Mouse (Mus musculus) layer of hippocampus, adult 9-11 months (tissue): ENCODE results near the gene Cacna1a.

Source experiments
- DNase-seq: peaks from one replicate; pipeline ENCODE4 v3.0.0; 2022

Gene Cacna1a

GRCm38 (mm10) chr8:84388275-84388674, at the start of gene Cacna1a:
Cacna1a (plus strand) TSS chr8:84388440.
- no peak for DNase-seq

- no peak for DNase-seq
These were observed 49.7 kb upstream of the Cacna1a start for GRCm38 (mm10) chr8:84338493-84338892.

GRCm38 (mm10) chr8:84339320-84339719, 48.9 kb upstream of the Cacna1a start:
- DNase-seq: no peak

- no peak for DNase-seq
These were observed 48.4 kb upstream of the Cacna1a start for GRCm38 (mm10) chr8:84339867-84340266.

GRCm38 (mm10) chr8:84340671-84341070, 47.6 kb upstream of the Cacna1a start:
- DNase-seq: no peak

GRCm38 (mm10) chr8:84345493-84345892, 42.7 kb upstream of the Cacna1a start:
- no peak for DNase-seq

- no peak for DNase-seq
These were observed 41.8 kb upstream of the Cacna1a start for GRCm38 (mm10) chr8:84346421-84346820.

- no peak for DNase-seq
These were observed 38.7 kb upstream of the Cacna1a start for GRCm38 (mm10) chr8:84349526-84349925.

- DNase-seq: no peak
These were observed 37.3 kb upstream of the Cacna1a start for GRCm38 (mm10) chr8:84350960-84351359.

- no peak for DNase-seq
These were observed 31.8 kb upstream of the Cacna1a start for GRCm38 (mm10) chr8:84356482-84356881.

- peak; percentile 55 for DNase-seq
These were observed 30.4 kb upstream of the Cacna1a start for GRCm38 (mm10) chr8:84357631-84358371.

GRCm38 (mm10) chr8:84363428-84364134, 24.7 kb upstream of the Cacna1a start:
- peak; percentile 52 for DNase-seq

GRCm38 (mm10) chr8:84365197-84365596, 23.0 kb upstream of the Cacna1a start:
- DNase-seq: no peak

GRCm38 (mm10) chr8:84370972-84371371, 17.3 kb upstream of the Cacna1a start:
- DNase-seq: no peak

GRCm38 (mm10) chr8:84375038-84375437, 13.2 kb upstream of the Cacna1a start:
- no peak for DNase-seq

- no peak for DNase-seq
These were observed 12.4 kb upstream of the Cacna1a start for GRCm38 (mm10) chr8:84375803-84376202.

- no peak for DNase-seq
These were observed 11.7 kb upstream of the Cacna1a start for GRCm38 (mm10) chr8:84376564-84376963.

GRCm38 (mm10) chr8:84381676-84382075, 6.6 kb upstream of the Cacna1a start:
- no peak for DNase-seq

- no peak for DNase-seq
These were observed 533 bp downstream of the Cacna1a start for GRCm38 (mm10) chr8:84388773-84389172.

- no peak for DNase-seq
These were observed 933 bp downstream of the Cacna1a start for GRCm38 (mm10) chr8:84389173-84389572.

GRCm38 (mm10) chr8:84391611-84392010, 3.4 kb downstream of the Cacna1a start:
- no peak for DNase-seq

- DNase-seq: no peak
These were observed 7.7 kb downstream of the Cacna1a start for GRCm38 (mm10) chr8:84395751-84396457.
